Mouse (Mus musculus): ENCODE measurements around the gene Pard3b.

DNA sequence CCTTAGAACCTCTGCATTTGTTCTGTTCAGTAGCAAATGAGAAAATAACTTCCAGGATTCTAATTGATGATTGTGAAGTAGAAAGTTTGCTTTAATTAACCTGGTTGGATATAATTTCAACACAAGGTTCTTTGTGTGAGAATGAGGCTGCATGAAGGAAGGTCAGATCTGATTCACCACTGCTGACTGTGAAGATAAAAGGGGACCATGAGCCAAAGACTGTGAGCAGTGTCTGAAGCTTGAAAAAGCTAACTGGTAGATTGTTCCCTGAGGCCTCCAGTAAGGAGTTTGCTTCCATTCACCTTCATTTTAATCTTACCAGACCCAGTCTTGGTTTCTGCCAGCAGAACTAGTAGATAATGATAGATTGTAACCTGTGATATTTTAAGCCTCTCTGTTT lies 108.9 kb downstream of the Pard3b start:
- TF ChIP-seq CTCF (IDR thresholded peaks at IDR 0.05; ENCODE audit: extremely low read depth, insufficient read depth, insufficient read length, insufficient replicate concordance) (no peak), POLR2A (IDR thresholded peaks at IDR 0.05; ENCODE audit: low read depth, low read length) (no peak)

Data from spleen, adult 2 months (tissue).